Mouse (Mus musculus) G1E (cell line): ENCODE measurements around the gene Hand2.

Experiments
- CTCF ChIP-seq: IDR thresholded peaks from 2 replicates; pipeline ENCODE4 v1.5.1; 2012; ENCODE audit warnings: low read depth, low read length, inconsistent platforms, mixed read lengths
- GATA1 ChIP-seq: IDR thresholded peaks from 2 replicates; pipeline ENCODE4 v1.6.1; 2012; ENCODE audit warnings: borderline replicate concordance, low read length, inconsistent platforms, mixed read lengths
- GATA2 ChIP-seq: IDR thresholded peaks from 2 replicates; pipeline ENCODE4 v1.6.1; 2012; ENCODE audit warnings: low read depth, low read length, inconsistent platforms, borderline replicate concordance
- POLR2AphosphoS5 ChIP-seq: IDR thresholded peaks from 2 replicates; pipeline ENCODE4 v1.6.1; 2012; ENCODE audit warnings: low read depth, low read length, inconsistent platforms; ENCODE audit not compliant: insufficient replicate concordance
- TAL1 ChIP-seq: conservative IDR thresholded peaks from 2 replicates; pipeline ENCODE4 v1.6.1; 2012; ENCODE audit warnings: low read depth, low read length, inconsistent platforms, mixed read lengths

- TF ChIP-seq CTCF = no peak
- no peak for TF ChIP-seq GATA1
- no peak for TF ChIP-seq POLR2AphosphoS5
- no peak for TF ChIP-seq TAL1
- TF ChIP-seq GATA2 = no peak
Observed at GRCm38 (mm10) chr8:57319092-57319980, 1.4 kb upstream of the Hand2 start.
